Mouse (Mus musculus): ENCODE results near the gene Errfi1. TPM values are rescaled to one million over a fixed set of nuclear protein-coding genes. Genes with fewer than 3 reads are reported as not detected.

Errfi1 gene
- total and polyA plus RNA-seq, 3 experiments, result 2.1 to 2.7 TPM; not detected in 1

GRCm38 (mm10) chr4:150866494-150866893 lies 12.8 kb downstream of the Errfi1 start:
- Histone ChIP-seq H3K4me1 (ENCODE audit: control insufficient read depth in 1 of 2, insufficient read depth in 2 of 2, low read length in 2 of 2) (no peaks in the 10 kb centered on the region), H3K27ac (ENCODE audit: control insufficient read depth, low read depth, low read length) (no peak overlapping the region), H3K27me3 (ENCODE audit: control insufficient read depth in 1 of 2, insufficient read depth in 2 of 2, low read length in 2 of 2) (no peaks in the 10 kb centered on the region), H3K9me3 (replicated peaks; ENCODE audit: insufficient read depth, low read length) (no peaks in the 10 kb centered on the region), H3K79me2 (ENCODE audit: control insufficient read depth, insufficient read depth, low read length, poor library complexity) (no peaks in the 10 kb centered on the region), H3K36me3 (ENCODE audit: control insufficient read depth in 1 of 2, insufficient read depth in 2 of 2, low read length in 2 of 2) (no peaks in the 10 kb centered on the region), H3K4me3 (ENCODE audit: control insufficient read depth in 1 of 2, insufficient read depth in 1 of 2, low read depth in 2 of 2, low read length in 2 of 2) (no peak overlapping the region), H3K9ac (ENCODE audit: control insufficient read depth, low read depth, low read length, poor library complexity, severe bottlenecking) (no peak overlapping the region)
- no peak for DNase-seq (ENCODE audit: low read depth, low spot score)
- TF ChIP-seq SMC3 (IDR thresholded peaks at IDR 0.05; ENCODE audit: low read depth, low read length) (no peak), ZMIZ1 (IDR thresholded peaks at IDR 0.05; ENCODE audit: low read depth, low read length) (no peak), CHD2 (IDR thresholded peaks at IDR 0.05; ENCODE audit: low read length) (no peak), ELF1 (IDR thresholded peaks at IDR 0.05; ENCODE audit: low read depth, low read length) (no peak), ZNF384 (IDR thresholded peaks at IDR 0.05; ENCODE audit: low read depth, low read length) (no peak), MXI1 (IDR thresholded peaks at IDR 0.05; ENCODE audit: low read depth, low read length) (no peak), CHD1 (IDR thresholded peaks at IDR 0.05; ENCODE audit: low read depth, low read length) (no peak), MAZ (IDR thresholded peaks at IDR 0.05; ENCODE audit: low read depth, low read length) (no peak), BHLHE40 (IDR thresholded peaks at IDR 0.05; ENCODE audit: borderline replicate concordance, low read depth, low read length) (no peak), MYC (IDR thresholded peaks at IDR 0.05; ENCODE audit: low read depth, low read length) (no peak)

DNA sequence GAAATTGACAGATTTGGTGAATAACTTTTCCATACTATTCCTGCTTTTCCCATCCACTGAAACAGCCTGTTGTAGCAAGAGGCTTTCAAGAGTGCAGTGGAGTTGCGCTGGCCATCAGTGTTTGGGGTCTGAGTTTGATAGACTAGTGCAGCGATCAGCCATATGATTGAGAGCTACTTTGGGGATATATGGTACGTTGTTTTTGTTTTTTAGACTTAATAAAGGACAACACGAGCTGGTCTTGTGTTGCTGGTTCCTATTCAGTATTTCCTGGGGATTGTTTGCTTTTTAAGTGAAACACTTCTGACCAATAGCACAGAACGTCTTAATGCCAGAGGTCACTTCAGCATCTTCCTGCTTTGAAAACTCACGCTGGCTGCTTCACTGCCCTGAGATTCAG lies 14.4 kb downstream of the Errfi1 start:
- no peak for TF ChIP-seq SIN3A (IDR thresholded peaks at IDR 0.05; ENCODE audit: low read length)
- H3K4me1 ChIP-seq (ENCODE audit: control insufficient read depth in 1 of 2, insufficient read depth in 2 of 2, low read length in 2 of 2), result no peaks in the 10 kb centered on the region
- no peaks in the 10 kb centered on the region for H3K79me2 ChIP-seq (ENCODE audit: control insufficient read depth, insufficient read depth, low read length, poor library complexity)
- DNase-seq (ENCODE audit: low read depth, low spot score), result no peak
- no peak overlapping the region for H3K9ac ChIP-seq (ENCODE audit: control insufficient read depth, low read depth, low read length, poor library complexity, severe bottlenecking)
- H3K9me3 ChIP-seq (replicated peaks; ENCODE audit: insufficient read depth, low read length), result no peaks in the 10 kb centered on the region
- no peaks in the 10 kb centered on the region for H3K36me3 ChIP-seq (ENCODE audit: control insufficient read depth in 1 of 2, insufficient read depth in 2 of 2, low read length in 2 of 2)
- H3K27ac ChIP-seq (ENCODE audit: control insufficient read depth, low read depth, low read length), result no peak overlapping the region
- H3K4me3 ChIP-seq (ENCODE audit: control insufficient read depth in 1 of 2, insufficient read depth in 1 of 2, low read depth in 2 of 2, low read length in 2 of 2), result no peak overlapping the region
- H3K27me3 ChIP-seq (ENCODE audit: control insufficient read depth in 1 of 2, insufficient read depth in 2 of 2, low read length in 2 of 2), result no peaks in the 10 kb centered on the region

DNA sequence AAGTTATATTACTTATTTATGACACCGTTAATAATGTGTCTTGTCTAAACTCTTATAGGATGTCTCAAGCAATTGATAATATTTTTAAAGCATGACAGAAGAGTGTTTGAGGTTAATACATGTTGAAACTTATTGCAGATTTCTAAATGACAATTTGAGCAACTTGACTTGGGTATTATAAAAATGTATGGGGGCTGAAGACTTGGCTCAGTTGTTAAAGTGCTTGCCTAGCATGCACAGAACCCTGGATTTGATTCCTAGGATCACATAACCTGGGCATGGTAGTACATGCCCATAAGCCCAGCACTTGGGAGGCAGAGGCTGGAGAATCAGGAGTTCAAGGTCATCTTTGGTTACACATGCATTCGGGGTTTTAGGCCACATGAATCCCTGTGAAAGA lies 15.1 kb downstream of the Errfi1 start:
- H3K4me1 ChIP-seq (ENCODE audit: control insufficient read depth in 1 of 2, insufficient read depth in 2 of 2, low read length in 2 of 2), result no peaks in the 10 kb centered on the region
- no peak for DNase-seq (ENCODE audit: low read depth, low spot score)
- TF ChIP-seq POLR2AphosphoS5 (IDR thresholded peaks at IDR 0.05; ENCODE audit: borderline replicate concordance, low read depth, low read length) (no peak), SIN3A (IDR thresholded peaks at IDR 0.05; ENCODE audit: low read length) (no peak), POLR2A (IDR thresholded peaks at IDR 0.05; ENCODE audit: control insufficient read depth in 1 of 2, insufficient read depth in 1 of 2, low read depth in 1 of 2, low read length in 2 of 2, poor library complexity in 1 of 2) (no peak), EP300 (IDR thresholded peaks at IDR 0.05; ENCODE audit: low read depth in 1 of 2, low read length in 2 of 2) (no peak), MYC (IDR thresholded peaks at IDR 0.05; ENCODE audit: low read depth, low read length) (no peak), MAZ (IDR thresholded peaks at IDR 0.05; ENCODE audit: low read depth, low read length) (no peak), ETS1 (IDR thresholded peaks at IDR 0.05; ENCODE audit: low read depth, low read length) (no peak), CHD2 (IDR thresholded peaks at IDR 0.05; ENCODE audit: low read length) (no peak), ELF1 (IDR thresholded peaks at IDR 0.05; ENCODE audit: low read depth, low read length) (no peak), ZNF384 (IDR thresholded peaks at IDR 0.05; ENCODE audit: low read depth, low read length) (no peak), RAD21 (IDR thresholded peaks at IDR 0.05; ENCODE audit: low read depth, low read length) (no peak), NRF1 (IDR thresholded peaks at IDR 0.05; ENCODE audit: insufficient read depth, low read depth, low read length, poor library complexity, severe bottlenecking) (no peak), POLR2AphosphoS2 (IDR thresholded peaks at IDR 0.05; ENCODE audit: low read length) (no peak), USF1 (IDR thresholded peaks at IDR 0.05; ENCODE audit: low read depth, low read length) (no peak), RCOR1 (IDR thresholded peaks at IDR 0.05; ENCODE audit: low read depth, low read length) (no peak), USF2 (IDR thresholded peaks at IDR 0.05; ENCODE audit: borderline replicate concordance in 1 of 2, insufficient read depth in 1 of 2, low read depth in 1 of 2, low read length in 2 of 2) (no peak), KAT2A (conservative IDR thresholded peaks at IDR 0.05; ENCODE audit: low read depth, low read length) (no peak), ZKSCAN1 (IDR thresholded peaks at IDR 0.05; ENCODE audit: low read depth, low read length) (no peak)

More for the DNA sequence above, 15.1 kb downstream of the Errfi1 start:
- H3K27me3 ChIP-seq (ENCODE audit: control insufficient read depth in 1 of 2, insufficient read depth in 2 of 2, low read length in 2 of 2), result no peaks in the 10 kb centered on the region
- no peak overlapping the region for H3K9ac ChIP-seq (ENCODE audit: control insufficient read depth, low read depth, low read length, poor library complexity, severe bottlenecking)
- no peaks in the 10 kb centered on the region for H3K36me3 ChIP-seq (ENCODE audit: control insufficient read depth in 1 of 2, insufficient read depth in 2 of 2, low read length in 2 of 2)
- no peaks in the 10 kb centered on the region for H3K79me2 ChIP-seq (ENCODE audit: control insufficient read depth, insufficient read depth, low read length, poor library complexity)
- H3K27ac ChIP-seq (ENCODE audit: control insufficient read depth, low read depth, low read length), result no peak overlapping the region
- no peak overlapping the region for H3K4me3 ChIP-seq (ENCODE audit: control insufficient read depth in 1 of 2, insufficient read depth in 1 of 2, low read depth in 2 of 2, low read length in 2 of 2)
- no peaks in the 10 kb centered on the region for H3K9me3 ChIP-seq (replicated peaks; ENCODE audit: insufficient read depth, low read length)
